Mouse (Mus musculus) spleen, postnatal 36 days (tissue): ENCODE results near the gene Accs.

ENCODE experiments used
- DNase-seq, 2 experiments: peaks; one replicate each; pipeline ENCODE4 v3.0.0; 2022; ENCODE audit warnings: low spot score in 2 of 2, mixed read lengths in 1 of 2

Gene Accs

GRCm38 (mm10) chr2:93849505-93850089 lies at the start of gene Accs:
Gene Accs (minus strand): TSS chr2:93849943.
- peak; percentile 54 to 68 for DNase-seq

GRCm38 (mm10) chr2:93891611-93892280 lies 42.0 kb upstream of the Accs start:
- no peak for DNase-seq

- DNase-seq: no peak
Observed at GRCm38 (mm10) chr2:93890143-93890542, 40.4 kb upstream of the Accs start.

GRCm38 (mm10) chr2:93889071-93889470 lies 39.3 kb upstream of the Accs start:
- no peak for DNase-seq

- DNase-seq: no peak
Observed at GRCm38 (mm10) chr2:93888366-93888765, 38.6 kb upstream of the Accs start.

- DNase-seq: no peak
Observed at GRCm38 (mm10) chr2:93887273-93887672, 37.5 kb upstream of the Accs start.

- DNase-seq: no peak
Observed at GRCm38 (mm10) chr2:93886013-93886794, 36.5 kb upstream of the Accs start.

GRCm38 (mm10) chr2:93883066-93883465 lies 33.3 kb upstream of the Accs start:
- no peak for DNase-seq

GRCm38 (mm10) chr2:93881640-93882367 lies 32.1 kb upstream of the Accs start:
- no peak for DNase-seq

GRCm38 (mm10) chr2:93880981-93881380 lies 31.2 kb upstream of the Accs start:
- no peak for DNase-seq

- DNase-seq: no peak
Observed at GRCm38 (mm10) chr2:93880450-93880849, 30.7 kb upstream of the Accs start.

- no peak for DNase-seq
Observed at GRCm38 (mm10) chr2:93877005-93877404, 27.3 kb upstream of the Accs start.

- no peak for DNase-seq
Observed at GRCm38 (mm10) chr2:93874606-93875005, 24.9 kb upstream of the Accs start.

- no peak for DNase-seq
Observed at GRCm38 (mm10) chr2:93874227-93874514, 24.4 kb upstream of the Accs start.

GRCm38 (mm10) chr2:93873449-93874226 lies 23.9 kb upstream of the Accs start:
- no peak for DNase-seq

GRCm38 (mm10) chr2:93872257-93872656 lies 22.5 kb upstream of the Accs start:
- no peak for DNase-seq

- DNase-seq: no peak
Observed at GRCm38 (mm10) chr2:93871411-93871925, 21.7 kb upstream of the Accs start.

- DNase-seq: peak in 1 of 2 experiments; percentile 12
Observed at GRCm38 (mm10) chr2:93870842-93871241, 21.1 kb upstream of the Accs start.

GRCm38 (mm10) chr2:93869107-93869600 lies 19.4 kb upstream of the Accs start, which contains the start of gene Accsl:
Gene Accsl (minus strand): TSS chr2:93869157.
- no peak for DNase-seq

- no peak for DNase-seq
Observed at GRCm38 (mm10) chr2:93868566-93868965, 18.8 kb upstream of the Accs start.

GRCm38 (mm10) chr2:93863229-93863628 lies 13.5 kb upstream of the Accs start:
- no peak for DNase-seq
